Mouse (Mus musculus): Measurements from ENCODE around the gene Klhl6.
"Not testable (repeated sequence)": the region's sequence is repeated elsewhere in the genome, so short reads cannot be mapped to it uniquely, and the experiment has no call there.

The Klhl6 gene

GRCm38 (mm10) chr16:19982537-19983257 is at the start of gene Klhl6:
Gene Klhl6 (minus strand): TSS chr16:19983037.
- DNase-seq (ENCODE audit: extremely low spot score, low read depth, low spot score): no peak

GRCm38 (mm10) chr16:20027241-20027640 is 44.4 kb upstream of the Klhl6 start:
- not testable (repeated sequence) for DNase-seq (ENCODE audit: extremely low spot score, low read depth, low spot score)

GRCm38 (mm10) chr16:20022821-20023220 is 40.0 kb upstream of the Klhl6 start:
- DNase-seq (ENCODE audit: extremely low spot score, low read depth, low spot score): no peak

GRCm38 (mm10) chr16:20021848-20022247 is 39.0 kb upstream of the Klhl6 start:
- DNase-seq (ENCODE audit: extremely low spot score, low read depth, low spot score): no peak

- DNase-seq (ENCODE audit: extremely low spot score, low read depth, low spot score): no peak
These were observed 29.8 kb upstream of the Klhl6 start for GRCm38 (mm10) chr16:20012647-20013046.

- no peak for DNase-seq (ENCODE audit: extremely low spot score, low read depth, low spot score)
These were observed 23.2 kb upstream of the Klhl6 start for GRCm38 (mm10) chr16:20006066-20006465.

- DNase-seq (ENCODE audit: extremely low spot score, low read depth, low spot score): not testable (repeated sequence)
These were observed 17.4 kb upstream of the Klhl6 start for GRCm38 (mm10) chr16:20000286-20000685.

- DNase-seq (ENCODE audit: extremely low spot score, low read depth, low spot score): no peak
These were observed 14.8 kb upstream of the Klhl6 start for GRCm38 (mm10) chr16:19997616-19998015.

GRCm38 (mm10) chr16:19996913-19997312 is 14.1 kb upstream of the Klhl6 start:
- DNase-seq (ENCODE audit: extremely low spot score, low read depth, low spot score): not testable (repeated sequence)

- no peak for DNase-seq (ENCODE audit: extremely low spot score, low read depth, low spot score)
These were observed 13.0 kb upstream of the Klhl6 start for GRCm38 (mm10) chr16:19995818-19996217.

GRCm38 (mm10) chr16:19993278-19993677 is 10.4 kb upstream of the Klhl6 start:
- no peak for DNase-seq (ENCODE audit: extremely low spot score, low read depth, low spot score)

- no peak for DNase-seq (ENCODE audit: extremely low spot score, low read depth, low spot score)
These were observed 7.7 kb upstream of the Klhl6 start for GRCm38 (mm10) chr16:19990536-19990935.

GRCm38 (mm10) chr16:19987589-19987988 is 4.8 kb upstream of the Klhl6 start:
- DNase-seq (ENCODE audit: extremely low spot score, low read depth, low spot score): no peak

GRCm38 (mm10) chr16:19984884-19985643 is 2.2 kb upstream of the Klhl6 start:
- DNase-seq (ENCODE audit: extremely low spot score, low read depth, low spot score): no peak

GRCm38 (mm10) chr16:19983559-19983958 is 722 bp upstream of the Klhl6 start:
- DNase-seq (ENCODE audit: extremely low spot score, low read depth, low spot score): no peak

- no peak for DNase-seq (ENCODE audit: extremely low spot score, low read depth, low spot score)
These were observed 1.2 kb downstream of the Klhl6 start for GRCm38 (mm10) chr16:19981684-19982083.

- no peak for DNase-seq (ENCODE audit: extremely low spot score, low read depth, low spot score)
These were observed 1.8 kb downstream of the Klhl6 start for GRCm38 (mm10) chr16:19981006-19981405.

GRCm38 (mm10) chr16:19979755-19980154 is 3.1 kb downstream of the Klhl6 start:
- no peak for DNase-seq (ENCODE audit: extremely low spot score, low read depth, low spot score)

GRCm38 (mm10) chr16:19977282-19977681 is 5.6 kb downstream of the Klhl6 start:
- DNase-seq (ENCODE audit: extremely low spot score, low read depth, low spot score): no peak

GRCm38 (mm10) chr16:19976825-19977224 is 6.0 kb downstream of the Klhl6 start:
- no peak for DNase-seq (ENCODE audit: extremely low spot score, low read depth, low spot score)

- no peak for DNase-seq (ENCODE audit: extremely low spot score, low read depth, low spot score)
These were observed 7.4 kb downstream of the Klhl6 start for GRCm38 (mm10) chr16:19975432-19975831.

GRCm38 (mm10) chr16:19973480-19973879 is 9.4 kb downstream of the Klhl6 start:
- no peak for DNase-seq (ENCODE audit: extremely low spot score, low read depth, low spot score)

Measured in hindlimb bud, embryonic 11.5 days (tissue).